Mouse (Mus musculus) layer of hippocampus, postnatal 25 days (tissue): ENCODE results near the gene Sptbn4. TPM values are rescaled to one million over a fixed set of nuclear protein-coding genes. Genes with fewer than 3 reads are reported as not detected.

Experiments
- DNase-seq, 2 experiments: peaks; one replicate each; pipeline ENCODE4 v3.0.0; 2022; ENCODE audit warnings: mixed read lengths in 2 of 2, low spot score in 1 of 2; ENCODE audit errors: extremely low spot score in 1 of 2
- total RNA-seq, 2 experiments: library from RNA; stranded (reverse); gene quantifications; 2 replicates each; pipeline ENCODE4 v1.2.3; 2021

The Sptbn4 gene
- total RNA-seq, 2 experiments from 2014 or later: 121 to 142 TPM

- DNase-seq: no peak
Measured at GRCm38 (mm10) chr7:27307551-27307950, 139.9 kb downstream of the Sptbn4 start.

Other genes with a start within 250 kb of the Sptbn4 start
- gene Itpkc, start 219.0 kb downstream of the Sptbn4 start, total RNA-seq: 1 to 10 TPM; 7.2 to 8.3 TPM
- 10 to 100 TPM; 33.8 to 36.0 TPM for gene Coq8b, start 214.7 kb downstream of the Sptbn4 start, total RNA-seq
- gene Numbl, start 189.3 kb downstream of the Sptbn4 start, total RNA-seq: 100 to 1,000 TPM; 147 to 149 TPM
- 10 to 100 TPM; 47.2 to 61.7 TPM for gene Ltbp4, start 110.0 kb downstream of the Sptbn4 start, total RNA-seq
- 10 to 100 TPM; 19.7 to 30.4 TPM for gene Shkbp1, start 91.7 kb downstream of the Sptbn4 start, total RNA-seq
- not detected for gene Gm20479, start 90.3 kb downstream of the Sptbn4 start, total RNA-seq
- gene Blvrb, start 292 bp upstream of the Sptbn4 start, total RNA-seq: 10 to 100 TPM; 16.1 to 22.6 TPM
- 1 to 10 TPM; 3.3 to 3.9 TPM for gene Sertad3, start 26.1 kb upstream of the Sptbn4 start, total RNA-seq
- gene Sertad1, start 39.2 kb upstream of the Sptbn4 start, total RNA-seq: 1 to 10 TPM; 7.0 to 7.3 TPM
- under 1 TPM; 0.32 to 0.38 TPM for gene Prx, start 51.6 kb upstream of the Sptbn4 start, total RNA-seq
- gene Hipk4, start 75.6 kb upstream of the Sptbn4 start, total RNA-seq: under 1 TPM; 0.12 to 0.17 TPM
- 100 to 1,000 TPM; 625 to 635 TPM for gene Pld3, start 105.5 kb upstream of the Sptbn4 start, total RNA-seq
- 10 to 100 TPM; 23.5 to 24.2 TPM for gene 2310022A10Rik, start 105.5 kb upstream of the Sptbn4 start, total RNA-seq
- gene Akt2, start 143.9 kb upstream of the Sptbn4 start, total RNA-seq: 100 to 1,000 TPM in 1 of 2 experiments, 10 to 100 TPM in 1; 93.8 to 122 TPM
- 10 to 100 TPM; 55.0 to 59.8 TPM for gene Ttc9b, start 206.2 kb upstream of the Sptbn4 start, total RNA-seq
- gene Map3k10, start 226.9 kb upstream of the Sptbn4 start, total RNA-seq: 100 to 1,000 TPM; 195 to 201 TPM
- gene Zfp607b, start 241.7 kb upstream of the Sptbn4 start, total RNA-seq: 1 to 10 TPM; 7.9 to 9.0 TPM